Mouse (Mus musculus): ENCODE measurements around the gene Cdon. TPM values are rescaled to one million over a fixed set of nuclear protein-coding genes. Genes with fewer than 3 reads are reported as not detected.

Gene Cdon
- total and polyA plus RNA-seq, 3 experiments, result 1.0 to 1.5 TPM; not detected in 1

DNA sequence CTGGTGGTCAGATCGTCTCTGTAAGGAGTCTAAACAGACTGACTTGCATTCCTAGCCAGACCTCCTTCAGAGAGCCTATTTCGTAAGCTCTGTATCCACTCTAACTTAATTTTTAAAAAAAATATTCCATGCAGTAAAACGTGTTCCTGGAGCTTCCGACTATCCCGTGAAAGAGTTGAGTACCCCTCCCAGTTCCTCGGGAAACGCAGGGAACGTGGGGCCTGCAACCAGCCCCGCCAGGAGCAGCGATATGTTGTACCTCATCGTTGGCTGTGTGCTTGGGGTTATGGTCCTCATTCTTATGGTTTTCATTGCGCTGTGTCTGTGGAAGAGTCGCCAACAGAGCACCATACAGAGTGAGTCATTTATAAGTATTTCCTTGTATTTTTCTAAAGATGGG lies 65.7 kb downstream of the Cdon start:
- TF ChIP-seq NRF1 (IDR thresholded peaks at IDR 0.05; ENCODE audit: insufficient read depth, low read depth, low read length, poor library complexity, severe bottlenecking), result no peak
- TF ChIP-seq ZNF384 (IDR thresholded peaks at IDR 0.05; ENCODE audit: low read depth, low read length), result no peak
- TF ChIP-seq MAX (IDR thresholded peaks at IDR 0.05; ENCODE audit: low read length), result no peak
- TF ChIP-seq RCOR1 (IDR thresholded peaks at IDR 0.05; ENCODE audit: low read depth, low read length), result no peak
- TF ChIP-seq UBTF (IDR thresholded peaks at IDR 0.05; ENCODE audit: borderline replicate concordance, insufficient read depth, low read depth, low read length), result no peak
- TF ChIP-seq TBP (IDR thresholded peaks at IDR 0.05; ENCODE audit: low read depth, low read length), result no peak
- TF ChIP-seq POLR2AphosphoS5 (IDR thresholded peaks at IDR 0.05; ENCODE audit: borderline replicate concordance, low read depth, low read length), result no peak
- no peak for TF ChIP-seq CHD2 (IDR thresholded peaks at IDR 0.05; ENCODE audit: low read length)
- no peak for TF ChIP-seq BHLHE40 (IDR thresholded peaks at IDR 0.05; ENCODE audit: borderline replicate concordance, low read depth, low read length)
- TF ChIP-seq ETS1 (IDR thresholded peaks at IDR 0.05; ENCODE audit: low read depth, low read length), result no peak
- TF ChIP-seq ZC3H11A (IDR thresholded peaks at IDR 0.05; ENCODE audit: low read depth, low read length), result no peak
- TF ChIP-seq TCF12 (IDR thresholded peaks at IDR 0.05; ENCODE audit: low read depth, low read length), result no peak
- no peak for TF ChIP-seq CTCF (IDR thresholded peaks at IDR 0.05 in 2 of 3, conservative IDR thresholded peaks at IDR 0.05 in 1 of 3; ENCODE audit: control insufficient read depth in 1 of 3, insufficient read depth in 1 of 3, low read depth in 2 of 3, low read length in 3 of 3, poor library complexity in 1 of 3, severe bottlenecking in 1 of 3)
- no peak for TF ChIP-seq MAFK (IDR thresholded peaks at IDR 0.05; ENCODE audit: borderline replicate concordance, low read depth, low read length)
- no peak for TF ChIP-seq USF1 (IDR thresholded peaks at IDR 0.05; ENCODE audit: low read depth, low read length)
- no peak for TF ChIP-seq SIN3A (IDR thresholded peaks at IDR 0.05; ENCODE audit: low read length)
- no peak for TF ChIP-seq POLR2A (IDR thresholded peaks at IDR 0.05; ENCODE audit: control insufficient read depth in 1 of 2, insufficient read depth in 1 of 2, low read depth in 1 of 2, low read length in 2 of 2, poor library complexity in 1 of 2)
- TF ChIP-seq CHD1 (IDR thresholded peaks at IDR 0.05; ENCODE audit: low read depth, low read length), result no peak
- no peak for TF ChIP-seq MYB (IDR thresholded peaks at IDR 0.05; ENCODE audit: low read depth, low read length)
- no peak for TF ChIP-seq ELF1 (IDR thresholded peaks at IDR 0.05; ENCODE audit: low read depth, low read length)
- Histone ChIP-seq H3K4me3 (ENCODE audit: control insufficient read depth in 1 of 2, insufficient read depth in 1 of 2, low read depth in 2 of 2, low read length in 2 of 2) (no peak overlapping the region), H3K27me3 (ENCODE audit: control insufficient read depth in 1 of 2, insufficient read depth in 2 of 2, low read length in 2 of 2) (no peaks in the 10 kb centered on the region), H3K9ac (ENCODE audit: control insufficient read depth, low read depth, low read length, poor library complexity, severe bottlenecking) (no peak overlapping the region), H3K79me2 (ENCODE audit: control insufficient read depth, insufficient read depth, low read length, poor library complexity) (no peaks in the 10 kb centered on the region), H3K36me3 (ENCODE audit: control insufficient read depth in 1 of 2, insufficient read depth in 2 of 2, low read length in 2 of 2) (no peaks in the 10 kb centered on the region), H3K27ac (ENCODE audit: control insufficient read depth, low read depth, low read length) (no peak overlapping the region), H3K4me1 (ENCODE audit: control insufficient read depth in 1 of 2, insufficient read depth in 2 of 2, low read length in 2 of 2) (no peaks in the 10 kb centered on the region), H3K9me3 (replicated peaks; ENCODE audit: insufficient read depth, low read length) (no peaks in the 10 kb centered on the region)
- no peak for DNase-seq (ENCODE audit: low read depth, low spot score)

DNA sequence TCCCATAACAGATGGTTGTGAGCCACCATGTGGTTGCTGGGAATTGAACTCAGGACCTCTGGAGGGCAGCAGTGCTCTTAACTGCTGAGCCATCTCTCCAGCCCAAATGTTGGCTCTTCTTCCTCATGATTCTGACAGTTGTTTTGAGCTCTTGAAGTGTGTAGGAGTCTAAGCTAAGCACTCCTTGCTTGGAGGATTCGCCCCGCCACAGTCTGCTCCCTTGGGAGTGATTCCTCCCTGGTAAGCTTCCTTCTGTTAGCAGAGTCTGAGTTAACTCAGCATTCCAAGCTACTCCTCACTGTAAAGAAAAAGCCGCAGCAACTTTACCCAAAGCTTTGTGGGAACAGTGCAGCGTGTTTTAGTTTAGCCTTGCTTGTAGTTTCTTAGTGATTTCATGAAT lies 67.6 kb downstream of the Cdon start:
- no peak overlapping the region for H3K4me3 ChIP-seq (ENCODE audit: control insufficient read depth in 1 of 2, insufficient read depth in 1 of 2, low read depth in 2 of 2, low read length in 2 of 2)
- no peak overlapping the region for H3K27ac ChIP-seq (ENCODE audit: control insufficient read depth, low read depth, low read length)
- H3K27me3 ChIP-seq (ENCODE audit: control insufficient read depth in 1 of 2, insufficient read depth in 2 of 2, low read length in 2 of 2), result no peaks in the 10 kb centered on the region
- no peaks in the 10 kb centered on the region for H3K36me3 ChIP-seq (ENCODE audit: control insufficient read depth in 1 of 2, insufficient read depth in 2 of 2, low read length in 2 of 2)
- H3K4me1 ChIP-seq (ENCODE audit: control insufficient read depth in 1 of 2, insufficient read depth in 2 of 2, low read length in 2 of 2), result no peaks in the 10 kb centered on the region
- no peak overlapping the region for H3K9ac ChIP-seq (ENCODE audit: control insufficient read depth, low read depth, low read length, poor library complexity, severe bottlenecking)
- H3K9me3 ChIP-seq (replicated peaks; ENCODE audit: insufficient read depth, low read length), result no peaks in the 10 kb centered on the region
- no peaks in the 10 kb centered on the region for H3K79me2 ChIP-seq (ENCODE audit: control insufficient read depth, insufficient read depth, low read length, poor library complexity)
- DNase-seq (ENCODE audit: low read depth, low spot score), result no peak
- TF ChIP-seq MYC (IDR thresholded peaks at IDR 0.05; ENCODE audit: low read depth, low read length) (no peak), TAL1 (IDR thresholded peaks at IDR 0.05; ENCODE audit: low read length) (no peak), GATA1 (IDR thresholded peaks at IDR 0.05; ENCODE audit: low read depth, low read length) (no peak), TBP (IDR thresholded peaks at IDR 0.05; ENCODE audit: low read depth, low read length) (no peak), KAT2A (conservative IDR thresholded peaks at IDR 0.05; ENCODE audit: low read depth, low read length) (no peak), CHD2 (IDR thresholded peaks at IDR 0.05; ENCODE audit: low read length) (no peak), POLR2AphosphoS2 (IDR thresholded peaks at IDR 0.05; ENCODE audit: low read length) (no peak), CTCF (IDR thresholded peaks at IDR 0.05 in 2 of 3, conservative IDR thresholded peaks at IDR 0.05 in 1 of 3; ENCODE audit: control insufficient read depth in 1 of 3, insufficient read depth in 1 of 3, low read depth in 2 of 3, low read length in 3 of 3, poor library complexity in 1 of 3, severe bottlenecking in 1 of 3) (no peak), HCFC1 (IDR thresholded peaks at IDR 0.05; ENCODE audit: low read depth, low read length) (no peak), MAX (IDR thresholded peaks at IDR 0.05; ENCODE audit: low read length) (no peak), MYB (IDR thresholded peaks at IDR 0.05; ENCODE audit: low read depth, low read length) (no peak), UBTF (IDR thresholded peaks at IDR 0.05; ENCODE audit: borderline replicate concordance, insufficient read depth, low read depth, low read length) (no peak), EP300 (IDR thresholded peaks at IDR 0.05; ENCODE audit: low read depth in 1 of 2, low read length in 2 of 2) (no peak), NRF1 (IDR thresholded peaks at IDR 0.05; ENCODE audit: insufficient read depth, low read depth, low read length, poor library complexity, severe bottlenecking) (no peak), E2F4 (IDR thresholded peaks at IDR 0.05; ENCODE audit: borderline replicate concordance, low read depth, low read length) (no peak), USF1 (IDR thresholded peaks at IDR 0.05; ENCODE audit: low read depth, low read length) (no peak)
